Mouse (Mus musculus): Measurements from ENCODE around the gene Ube2g2. TPM values are rescaled to one million over a fixed set of nuclear protein-coding genes. Genes with fewer than 3 reads are reported as not detected.

Ube2g2 gene
- polyA plus RNA-seq, 1 experiment from 2014 or later, result 102 TPM

- WGBS, result 96% methylated on average over 1 of the region's 1 CpGs
- peaks cover 66% of the 10 kb centered on the region for H3K36me3 ChIP-seq (replicated peaks)
- no peaks in the 10 kb centered on the region for H3K9me3 ChIP-seq
- H3K27ac ChIP-seq, result no peak overlapping the region
- DNase-seq (ENCODE audit: extremely low spot score, low spot score), result no peak
- peaks cover 9% of the 10 kb centered on the region; the same call in 1 of the 2 replicates for H3K4me1 ChIP-seq
- no peak overlapping the region for H3K4me3 ChIP-seq
- H3K27me3 ChIP-seq (ENCODE audit: poor library complexity, severe bottlenecking), result no peaks in the 10 kb centered on the region
Measured at GRCm38 (mm10) chr10:77629970-77630369, 7.9 kb downstream of the Ube2g2 start.

GRCm38 (mm10) chr10:77634016-77634415 lies 11.9 kb downstream of the Ube2g2 start:
- peaks cover 3% of the 10 kb centered on the region; the same call in 1 of the 2 replicates for H3K4me1 ChIP-seq
- WGBS, result 93% methylated on average over 6 of the region's 6 CpGs
- H3K36me3 ChIP-seq (replicated peaks), result peaks cover 84% of the 10 kb centered on the region

GRCm38 (mm10) chr10:77634452-77635231 lies 12.6 kb downstream of the Ube2g2 start:
- peaks cover 3% of the 10 kb centered on the region; the same call in 1 of the 2 replicates for H3K4me1 ChIP-seq

More at GRCm38 (mm10) chr10:77634016-77634415, 11.9 kb downstream of the Ube2g2 start:
- no peak for DNase-seq (ENCODE audit: extremely low spot score, low spot score)
- H3K9me3 ChIP-seq, result no peaks in the 10 kb centered on the region
- no peak overlapping the region for H3K27ac ChIP-seq
- no peaks in the 10 kb centered on the region for H3K27me3 ChIP-seq (ENCODE audit: poor library complexity, severe bottlenecking)
- no peak overlapping the region for H3K4me3 ChIP-seq

GRCm38 (mm10) chr10:77636234-77636922 lies 14.3 kb downstream of the Ube2g2 start:
- no peaks in the 10 kb centered on the region for H3K9me3 ChIP-seq
- H3K36me3 ChIP-seq (replicated peaks), result peaks cover 98% of the 10 kb centered on the region
- no peaks in the 10 kb centered on the region for H3K27me3 ChIP-seq (ENCODE audit: poor library complexity, severe bottlenecking)
- no peak overlapping the region for H3K27ac ChIP-seq
- H3K4me1 ChIP-seq, result peaks cover 3% of the 10 kb centered on the region; the same call in 1 of the 2 replicates
- H3K4me3 ChIP-seq, result no peak overlapping the region
- 94% methylated on average over 7 of the region's 7 CpGs for WGBS
- no peak for DNase-seq (ENCODE audit: extremely low spot score, low spot score)

More at GRCm38 (mm10) chr10:77634452-77635231, 12.6 kb downstream of the Ube2g2 start:
- Histone ChIP-seq H3K27ac (no peak overlapping the region), H3K4me3 (no peak overlapping the region), H3K36me3 (replicated peaks) (peaks cover 89% of the 10 kb centered on the region), H3K27me3 (ENCODE audit: poor library complexity, severe bottlenecking) (no peaks in the 10 kb centered on the region), H3K9me3 (no peaks in the 10 kb centered on the region)
- 86% methylated on average over 13 of the region's 13 CpGs for WGBS
- no peak for DNase-seq (ENCODE audit: extremely low spot score, low spot score)

- no peak overlapping the region for H3K27ac ChIP-seq
- H3K4me3 ChIP-seq, result no peak overlapping the region
- no peaks in the 10 kb centered on the region for H3K27me3 ChIP-seq (ENCODE audit: poor library complexity, severe bottlenecking)
- H3K4me1 ChIP-seq, result peaks cover 3% of the 10 kb centered on the region; the same call in 1 of the 2 replicates
- no peaks in the 10 kb centered on the region for H3K9me3 ChIP-seq
- 90% methylated on average over 6 of the region's 6 CpGs for WGBS
- H3K36me3 ChIP-seq (replicated peaks), result peaks cover 100% of the 10 kb centered on the region
- DNase-seq (ENCODE audit: extremely low spot score, low spot score), result no peak
Measured at GRCm38 (mm10) chr10:77638956-77639355, 16.9 kb downstream of the Ube2g2 start.

- H3K27ac ChIP-seq, result no peak overlapping the region
- no peaks in the 10 kb centered on the region for H3K4me1 ChIP-seq
- no peak for DNase-seq (ENCODE audit: extremely low spot score, low spot score)
- whole genome bisulfite sequencing, result 93% methylated on average over 7 of the region's 7 CpGs
- H3K36me3 ChIP-seq (replicated peaks), result peaks cover 88% of the 10 kb centered on the region
- no peak overlapping the region for H3K4me3 ChIP-seq
- H3K27me3 ChIP-seq (ENCODE audit: poor library complexity, severe bottlenecking), result no peaks in the 10 kb centered on the region
- no peaks in the 10 kb centered on the region for H3K9me3 ChIP-seq
Measured at GRCm38 (mm10) chr10:77643160-77643559, 21.1 kb downstream of the Ube2g2 start.

GRCm38 (mm10) chr10:77645571-77645970 lies 23.5 kb downstream of the Ube2g2 start:
- H3K4me3 ChIP-seq, result no peak overlapping the region
- no peaks in the 10 kb centered on the region for H3K9me3 ChIP-seq
- 92% methylated on average over 5 of the region's 5 CpGs for WGBS

GRCm38 (mm10) chr10:77647461-77647860 lies 25.4 kb downstream of the Ube2g2 start:
- DNase-seq (ENCODE audit: extremely low spot score, low spot score), result no peak
- Histone ChIP-seq H3K27ac (no peak overlapping the region), H3K9me3 (no peaks in the 10 kb centered on the region), H3K4me3 (no peak overlapping the region), H3K4me1 (peaks cover 5% of the 10 kb centered on the region; the same call in 1 of the 2 replicates), H3K36me3 (replicated peaks) (peaks cover 45% of the 10 kb centered on the region), H3K27me3 (ENCODE audit: poor library complexity, severe bottlenecking) (no peaks in the 10 kb centered on the region)
- whole genome bisulfite sequencing, result 67% methylated on average over 1 of the region's 1 CpGs

More at GRCm38 (mm10) chr10:77645571-77645970, 23.5 kb downstream of the Ube2g2 start:
- Histone ChIP-seq H3K27ac (no peak overlapping the region), H3K27me3 (ENCODE audit: poor library complexity, severe bottlenecking) (no peaks in the 10 kb centered on the region), H3K36me3 (replicated peaks) (peaks cover 64% of the 10 kb centered on the region), H3K4me1 (peaks cover 5% of the 10 kb centered on the region; the same call in 1 of the 2 replicates)
- DNase-seq (ENCODE audit: extremely low spot score, low spot score), result no peak

- DNase-seq (ENCODE audit: extremely low spot score, low spot score), result no peak
- Histone ChIP-seq H3K27ac (no peak overlapping the region), H3K4me3 (no peak overlapping the region), H3K36me3 (replicated peaks) (peaks cover 41% of the 10 kb centered on the region), H3K9me3 (no peaks in the 10 kb centered on the region), H3K4me1 (peaks cover 5% of the 10 kb centered on the region; the same call in 1 of the 2 replicates), H3K27me3 (ENCODE audit: poor library complexity, severe bottlenecking) (no peaks in the 10 kb centered on the region)
- WGBS, result 82% methylated on average over 8 of the region's 8 CpGs
Measured at GRCm38 (mm10) chr10:77647901-77648300, 25.8 kb downstream of the Ube2g2 start.

GRCm38 (mm10) chr10:77652046-77652445 lies 30.0 kb downstream of the Ube2g2 start:
- no peak overlapping the region for H3K27ac ChIP-seq
- H3K27me3 ChIP-seq (ENCODE audit: poor library complexity, severe bottlenecking), result no peaks in the 10 kb centered on the region
- no peak for DNase-seq (ENCODE audit: extremely low spot score, low spot score)
- H3K9me3 ChIP-seq, result no peaks in the 10 kb centered on the region
- no peaks in the 10 kb centered on the region for H3K36me3 ChIP-seq (replicated peaks)
- peaks cover 5% of the 10 kb centered on the region; the same call in 1 of the 2 replicates for H3K4me1 ChIP-seq
- no peak overlapping the region for H3K4me3 ChIP-seq
- WGBS, result 91% methylated on average over 9 of the region's 9 CpGs

GRCm38 (mm10) chr10:77658286-77658994 lies 36.4 kb downstream of the Ube2g2 start:
- no peak overlapping the region for H3K27ac ChIP-seq
- H3K27me3 ChIP-seq (ENCODE audit: poor library complexity, severe bottlenecking), result no peaks in the 10 kb centered on the region; the same call in 1 of the 2 replicates
- peaks cover 10% of the 10 kb centered on the region; the same call in 1 of the 2 replicates for H3K9me3 ChIP-seq
- no peaks in the 10 kb centered on the region for H3K4me1 ChIP-seq
- no peaks in the 10 kb centered on the region for H3K36me3 ChIP-seq (replicated peaks)
- no peak overlapping the region for H3K4me3 ChIP-seq
- DNase-seq (ENCODE audit: extremely low spot score, low spot score), result no peak
- 85% methylated on average over 15 of the region's 15 CpGs for WGBS

GRCm38 (mm10) chr10:77663949-77664665 lies 42.0 kb downstream of the Ube2g2 start:
- peaks cover 10% of the 10 kb centered on the region; the same call in 1 of the 2 replicates for H3K9me3 ChIP-seq
- no peak for DNase-seq (ENCODE audit: extremely low spot score, low spot score)
- H3K4me1 ChIP-seq, result no peaks in the 10 kb centered on the region
- H3K27ac ChIP-seq, result no peak overlapping the region
- H3K27me3 ChIP-seq (ENCODE audit: poor library complexity, severe bottlenecking), result peaks cover 5% of the 10 kb centered on the region; the same call in 1 of the 2 replicates
- no peak overlapping the region for H3K4me3 ChIP-seq
- 65% methylated on average over 43 of the region's 43 CpGs for WGBS
- H3K36me3 ChIP-seq (replicated peaks), result no peaks in the 10 kb centered on the region
